Mouse (Mus musculus): ENCODE results near the gene Senp7. TPM values are rescaled to one million over a fixed set of nuclear protein-coding genes. Genes with fewer than 3 reads are reported as not detected.

Gene Senp7
- polyA plus RNA-seq, 1 experiment from 2014 or later: 17.2 TPM

GRCm38 (mm10) chr16:56036501-56036900 lies 11.6 kb upstream of the Senp7 start:
- ATAC-seq (replicated peaks; ENCODE audit: insufficient number of reproducible peaks, insufficient read depth, low FRiP score, low read depth): no peak
- H3K4me1 ChIP-seq (replicated peaks): peaks cover 14% of the 10 kb centered on the region
- peaks cover 24% of the 10 kb centered on the region for H3K36me3 ChIP-seq
- no peaks in the 10 kb centered on the region for H3K27me3 ChIP-seq
- peak overlapping the region; percentile 65 for H3K4me2 ChIP-seq
- no peaks in the 10 kb centered on the region for H3K9me3 ChIP-seq (replicated peaks)
- 49% methylated on average over 6 of the region's 6 CpGs for WGBS
- H3K4me3 ChIP-seq: peak overlapping the region; percentile 78
- H3K27ac ChIP-seq: no peak overlapping the region
- H3K9ac ChIP-seq: peak overlapping the region; percentile 85

GRCm38 (mm10) chr16:56037138-56038010 lies 10.8 kb upstream of the Senp7 start, which contains the start of gene Trmt10c:
TSS of gene Trmt10c (minus strand) at chr16:56037819.
- under 1% methylated on average over 62 of the region's 63 CpGs for WGBS
- Histone ChIP-seq H3K4me3 (peak within 1 kb of the TSS; percentile 78), H3K36me3 (peaks cover 23% of the 10 kb centered on the region), H3K27ac (peak within 1 kb of the TSS; percentile 86), H3K4me2 (peak within 1 kb of the TSS; percentile 65), H3K4me1 (replicated peaks) (peaks cover 14% of the 10 kb centered on the region), H3K9ac (peak within 1 kb of the TSS; percentile 85), H3K27me3 (no peaks in the 10 kb centered on the region), H3K9me3 (replicated peaks) (no peaks in the 10 kb centered on the region)
- peak; percentile 100 for ATAC-seq (replicated peaks; ENCODE audit: insufficient number of reproducible peaks, insufficient read depth, low FRiP score, low read depth)

GRCm38 (mm10) chr16:56038090-56038489 lies 10.0 kb upstream of the Senp7 start:
- peak overlapping the region; percentile 86 for H3K27ac ChIP-seq
- 28% methylated on average over 8 of the region's 8 CpGs for WGBS

GRCm38 (mm10) chr16:56055911-56056310 lies 7.8 kb downstream of the Senp7 start:
- WGBS: 81% methylated on average over 3 of the region's 3 CpGs
- Histone ChIP-seq H3K9me3 (replicated peaks) (no peaks in the 10 kb centered on the region), H3K36me3 (no peaks in the 10 kb centered on the region), H3K27ac (no peak overlapping the region), H3K4me3 (no peak overlapping the region), H3K9ac (no peak overlapping the region), H3K4me1 (replicated peaks) (no peaks in the 10 kb centered on the region), H3K27me3 (no peaks in the 10 kb centered on the region), H3K4me2 (no peak overlapping the region)
- no peak for ATAC-seq (replicated peaks; ENCODE audit: insufficient number of reproducible peaks, insufficient read depth, low FRiP score, low read depth)

More at GRCm38 (mm10) chr16:56038090-56038489, 10.0 kb upstream of the Senp7 start:
- Histone ChIP-seq H3K36me3 (peaks cover 16% of the 10 kb centered on the region), H3K4me1 (replicated peaks) (peaks cover 14% of the 10 kb centered on the region), H3K9me3 (replicated peaks) (no peaks in the 10 kb centered on the region), H3K9ac (peak overlapping the region; percentile 85), H3K27me3 (no peaks in the 10 kb centered on the region), H3K4me3 (peak overlapping the region; percentile 78), H3K4me2 (peak overlapping the region; percentile 65)
- no peak for ATAC-seq (replicated peaks; ENCODE audit: insufficient number of reproducible peaks, insufficient read depth, low FRiP score, low read depth)

- WGBS: 70% methylated on average over 7 of the region's 7 CpGs
Observed at GRCm38 (mm10) chr16:56056944-56057590, 8.9 kb downstream of the Senp7 start.

GRCm38 (mm10) chr16:56058151-56058550 lies 10.0 kb downstream of the Senp7 start:
- Histone ChIP-seq H3K4me3 (no peak overlapping the region), H3K9me3 (replicated peaks) (no peaks in the 10 kb centered on the region), H3K36me3 (no peaks in the 10 kb centered on the region), H3K9ac (no peak overlapping the region), H3K27ac (no peak overlapping the region), H3K4me1 (replicated peaks) (no peaks in the 10 kb centered on the region), H3K4me2 (no peak overlapping the region), H3K27me3 (no peaks in the 10 kb centered on the region)
- no peak for ATAC-seq (replicated peaks; ENCODE audit: insufficient number of reproducible peaks, insufficient read depth, low FRiP score, low read depth)
- WGBS: 77% methylated on average over 10 of the region's 10 CpGs

More at GRCm38 (mm10) chr16:56056944-56057590, 8.9 kb downstream of the Senp7 start:
- Histone ChIP-seq H3K9ac (no peak overlapping the region), H3K4me3 (no peak overlapping the region), H3K4me1 (replicated peaks) (no peaks in the 10 kb centered on the region), H3K4me2 (no peak overlapping the region), H3K36me3 (no peaks in the 10 kb centered on the region), H3K27me3 (no peaks in the 10 kb centered on the region), H3K9me3 (replicated peaks) (no peaks in the 10 kb centered on the region), H3K27ac (no peak overlapping the region)
- ATAC-seq (replicated peaks; ENCODE audit: insufficient number of reproducible peaks, insufficient read depth, low FRiP score, low read depth): no peak

GRCm38 (mm10) chr16:56061995-56062594 lies 14.0 kb downstream of the Senp7 start:
- no peak overlapping the region for H3K9ac ChIP-seq
- H3K27me3 ChIP-seq: 0 out of 2 replicates have a peak, but pooled peaks cover 5% of the 10 kb centered on the region
- H3K36me3 ChIP-seq: no peaks in the 10 kb centered on the region
- no peaks in the 10 kb centered on the region for H3K4me1 ChIP-seq (replicated peaks)
- H3K27ac ChIP-seq: no peak overlapping the region
- WGBS: 62% methylated on average over 7 of the region's 7 CpGs
- H3K9me3 ChIP-seq (replicated peaks): no peaks in the 10 kb centered on the region
- no peak for ATAC-seq (replicated peaks; ENCODE audit: insufficient number of reproducible peaks, insufficient read depth, low FRiP score, low read depth)
- H3K4me2 ChIP-seq: no peak overlapping the region
- no peak overlapping the region for H3K4me3 ChIP-seq

- Histone ChIP-seq H3K4me3 (no peak overlapping the region), H3K4me2 (no peak overlapping the region), H3K27ac (no peak overlapping the region), H3K36me3 (no peaks in the 10 kb centered on the region), H3K27me3 (0 out of 2 replicates have a peak, but pooled peaks cover 5% of the 10 kb centered on the region), H3K4me1 (replicated peaks) (no peaks in the 10 kb centered on the region), H3K9me3 (replicated peaks) (no peaks in the 10 kb centered on the region), H3K9ac (no peak overlapping the region)
- no peak for ATAC-seq (replicated peaks; ENCODE audit: insufficient number of reproducible peaks, insufficient read depth, low FRiP score, low read depth)
- WGBS: 73% methylated on average over 11 of the region's 11 CpGs
Observed at GRCm38 (mm10) chr16:56062981-56063380, 14.8 kb downstream of the Senp7 start.

- 12% methylated on average over 20 of the region's 20 CpGs for WGBS
- ATAC-seq (replicated peaks; ENCODE audit: insufficient number of reproducible peaks, insufficient read depth, low FRiP score, low read depth): peak; percentile 77
- Histone ChIP-seq H3K9me3 (replicated peaks) (no peaks in the 10 kb centered on the region), H3K9ac (peak overlapping the region; percentile 56), H3K36me3 (no peaks in the 10 kb centered on the region), H3K27ac (peak overlapping the region; percentile 56; the same call in 1 of the 2 replicates), H3K4me2 (peak overlapping the region; percentile 69), H3K4me3 (peak overlapping the region; percentile 59), H3K4me1 (replicated peaks) (no peaks in the 10 kb centered on the region), H3K27me3 (0 out of 2 replicates have a peak, but pooled peaks cover 5% of the 10 kb centered on the region)
Observed at GRCm38 (mm10) chr16:56064334-56064990, 16.3 kb downstream of the Senp7 start.

GRCm38 (mm10) chr16:56066113-56066512 lies 18.0 kb downstream of the Senp7 start:
- 46% methylated on average over 8 of the region's 8 CpGs for WGBS
- Histone ChIP-seq H3K9ac (no peak overlapping the region), H3K9me3 (replicated peaks) (no peaks in the 10 kb centered on the region), H3K27ac (no peak overlapping the region), H3K4me2 (no peak overlapping the region), H3K4me3 (no peak overlapping the region), H3K4me1 (replicated peaks) (no peaks in the 10 kb centered on the region), H3K27me3 (0 out of 2 replicates have a peak, but pooled peaks cover 5% of the 10 kb centered on the region), H3K36me3 (no peaks in the 10 kb centered on the region)
- ATAC-seq (replicated peaks; ENCODE audit: insufficient number of reproducible peaks, insufficient read depth, low FRiP score, low read depth): no peak
